Mouse (Mus musculus): ENCODE data around the gene Pigg. TPM values are rescaled to one million over a fixed set of nuclear protein-coding genes. Genes with fewer than 3 reads are reported as not detected.

Pigg gene
- total RNA-seq, 1 experiment from 2014 or later, result 8.8 TPM

DNA sequence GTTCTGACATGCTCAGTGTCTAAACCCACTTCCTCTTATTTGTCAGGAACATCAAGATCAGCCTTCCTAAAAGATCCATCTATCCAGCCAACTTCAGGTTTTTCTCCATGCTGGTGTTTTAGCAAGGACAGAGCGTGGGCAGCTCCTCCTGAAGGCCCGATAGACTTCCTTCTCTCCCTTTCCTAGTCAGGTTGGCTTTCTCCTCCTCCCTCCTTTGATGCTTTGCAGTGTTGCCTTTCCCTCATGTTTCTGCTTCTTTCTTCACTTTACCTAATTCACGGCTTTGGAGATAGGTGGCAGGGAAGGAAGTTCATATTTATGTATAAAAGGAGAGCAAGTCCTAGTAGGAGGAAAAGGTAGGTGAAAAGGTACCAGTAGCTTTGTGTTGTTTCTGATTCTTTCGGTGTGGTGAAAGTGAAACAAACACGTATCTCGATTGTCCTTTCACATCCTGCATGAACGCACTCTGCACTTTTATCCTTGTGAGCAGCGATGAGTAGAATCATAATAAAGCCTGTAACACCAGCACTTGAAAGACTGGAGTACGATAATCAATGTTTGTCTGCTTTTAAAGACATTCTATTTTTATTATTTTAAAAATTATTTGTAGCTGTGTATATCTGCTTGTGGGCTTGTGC is 37.2 kb downstream of the Pigg start:
- no peak for ATAC-seq (replicated peaks; ENCODE audit: low read depth, poor library complexity, severe bottlenecking)

DNA sequence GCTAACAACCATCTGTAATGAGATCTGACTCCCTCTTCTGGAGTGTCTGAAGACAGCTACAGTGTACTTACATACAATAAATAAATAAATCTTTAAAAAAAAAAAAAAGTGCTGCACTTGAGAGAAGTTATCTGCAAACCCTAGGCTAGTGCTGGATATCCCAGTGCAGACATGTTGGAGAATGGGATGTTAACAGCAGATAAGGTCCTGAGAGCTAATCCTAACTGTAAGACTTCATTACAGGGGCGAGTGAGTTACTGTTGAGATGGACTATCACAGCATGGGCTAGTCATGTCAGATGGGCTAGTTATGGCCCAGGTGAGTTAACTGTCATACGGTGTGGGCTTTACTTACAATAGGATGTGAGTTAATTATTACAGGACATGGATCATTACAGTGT is 41.6 kb downstream of the Pigg start:
- no peak for ATAC-seq (replicated peaks; ENCODE audit: low read depth, poor library complexity, severe bottlenecking)

DNA sequence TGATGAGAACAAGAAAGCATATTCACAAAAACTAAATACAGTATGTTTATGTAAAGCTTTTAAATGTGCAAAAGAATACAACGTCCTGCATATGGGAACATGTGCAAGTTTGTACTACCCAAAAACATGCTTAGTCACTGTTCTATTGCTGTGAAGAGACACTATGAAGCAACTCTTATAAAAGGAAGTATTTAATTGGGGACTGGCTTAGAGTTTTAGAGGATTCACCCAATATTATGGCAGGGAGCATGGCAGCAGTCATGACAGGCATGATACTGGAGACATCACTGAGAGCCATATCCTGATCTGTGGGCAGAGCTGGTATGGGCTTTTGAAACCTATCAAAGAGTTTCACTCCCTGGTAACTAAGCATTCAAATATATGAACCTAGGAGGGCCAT is 45.5 kb downstream of the Pigg start:
- peak; percentile 30; the same call in 1 of the 2 replicates for ATAC-seq (replicated peaks; ENCODE audit: low read depth, poor library complexity, severe bottlenecking)

DNA sequence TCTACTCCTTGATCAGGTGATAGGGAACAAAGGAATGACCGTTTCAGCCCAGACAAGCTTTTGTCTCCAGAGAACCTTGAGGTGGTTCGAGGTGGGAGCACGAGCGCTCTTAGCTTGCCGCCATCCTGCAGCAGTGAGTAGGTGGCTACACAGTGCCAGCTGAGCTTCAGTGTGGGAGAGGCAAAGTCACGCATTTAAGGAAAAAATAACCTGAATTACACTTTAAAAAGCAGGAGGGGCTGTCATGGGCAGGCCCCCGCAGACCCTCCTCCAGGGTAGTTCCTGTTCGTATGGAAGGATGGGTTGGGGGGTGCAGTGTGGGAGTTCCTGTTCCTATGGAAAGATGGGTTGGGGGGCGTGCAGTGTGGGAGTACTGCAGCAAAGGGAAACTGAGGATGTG is 47.1 kb downstream of the Pigg start:
- no peak for ATAC-seq (replicated peaks; ENCODE audit: low read depth, poor library complexity, severe bottlenecking)

DNA sequence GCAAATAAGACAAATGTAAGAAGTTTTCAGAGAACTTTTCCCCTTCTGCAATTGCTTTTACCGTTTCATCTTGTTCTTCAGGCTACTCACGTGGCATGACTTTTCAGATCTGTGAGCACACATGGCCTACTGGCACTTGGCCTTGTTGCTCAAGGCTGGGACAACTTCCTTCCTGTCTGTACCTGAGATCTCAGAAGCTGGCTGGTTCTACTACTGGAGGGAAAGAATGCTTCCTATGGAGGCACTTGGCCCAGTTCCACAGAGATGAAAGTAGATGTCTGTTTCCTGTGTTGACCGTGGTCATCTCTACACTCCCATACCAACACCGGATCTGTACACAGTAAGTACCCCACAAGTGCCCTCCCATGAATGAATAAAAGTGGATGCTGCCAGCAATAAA is 47.8 kb downstream of the Pigg start:
- ATAC-seq (replicated peaks; ENCODE audit: low read depth, poor library complexity, severe bottlenecking), result 0 out of 2 replicates have a peak, but pooled peaks have one; percentile 46

DNA sequence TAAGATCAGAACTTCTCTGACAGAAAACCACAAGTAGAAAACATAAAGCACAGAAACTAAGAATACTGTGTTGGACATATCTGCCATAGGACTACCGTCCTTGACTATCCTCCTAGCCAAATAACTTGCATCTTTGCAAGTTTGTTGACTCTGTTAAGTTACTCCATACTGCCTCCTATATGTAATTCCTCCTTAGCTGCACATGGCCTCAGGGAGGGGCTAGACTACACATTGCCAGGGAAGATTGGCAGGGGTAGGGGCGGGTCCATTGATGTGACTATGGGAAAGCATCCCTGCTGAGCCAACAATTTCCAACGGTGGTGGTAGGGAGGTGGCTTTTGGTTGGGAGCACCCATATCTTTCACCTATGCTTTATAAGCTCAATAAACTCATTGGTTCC is 49.9 kb downstream of the Pigg start:
- ATAC-seq (replicated peaks; ENCODE audit: low read depth, poor library complexity, severe bottlenecking), result peak; percentile 67

DNA sequence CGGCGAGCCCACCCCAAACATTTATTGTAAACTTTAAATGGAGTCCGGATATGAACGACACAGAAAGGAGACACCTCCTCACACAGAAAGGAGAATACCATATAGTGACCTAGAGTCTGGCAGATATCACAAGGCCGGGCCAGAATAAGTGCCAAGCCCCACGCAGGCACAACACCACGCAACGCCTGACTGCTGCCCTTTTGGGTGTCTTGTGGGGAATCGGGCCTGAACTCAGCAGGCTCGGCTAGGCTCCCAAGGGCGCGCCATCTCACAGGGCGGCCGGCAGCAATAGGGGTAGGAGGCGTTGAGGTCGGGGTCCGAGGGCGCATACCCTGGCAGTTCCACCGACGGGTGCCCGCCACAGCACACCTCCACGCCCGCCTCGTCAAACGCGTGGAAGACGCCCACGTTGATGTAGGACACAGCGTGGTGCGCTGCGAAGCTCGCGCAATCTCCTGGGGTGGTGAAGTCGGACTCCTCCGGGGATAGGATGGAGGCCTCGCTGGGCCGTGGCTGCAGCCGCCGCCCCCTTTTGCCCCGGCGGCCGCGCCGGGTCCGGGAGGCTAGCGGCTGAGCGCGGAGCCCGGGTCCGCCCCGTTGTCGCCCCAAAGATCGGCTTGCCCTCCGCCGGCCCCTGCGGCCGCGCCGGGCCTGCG is 54.0 kb downstream of the Pigg start:
- no peak; the same call in 1 of the 2 replicates for ATAC-seq (replicated peaks; ENCODE audit: low read depth, poor library complexity, severe bottlenecking)

DNA sequence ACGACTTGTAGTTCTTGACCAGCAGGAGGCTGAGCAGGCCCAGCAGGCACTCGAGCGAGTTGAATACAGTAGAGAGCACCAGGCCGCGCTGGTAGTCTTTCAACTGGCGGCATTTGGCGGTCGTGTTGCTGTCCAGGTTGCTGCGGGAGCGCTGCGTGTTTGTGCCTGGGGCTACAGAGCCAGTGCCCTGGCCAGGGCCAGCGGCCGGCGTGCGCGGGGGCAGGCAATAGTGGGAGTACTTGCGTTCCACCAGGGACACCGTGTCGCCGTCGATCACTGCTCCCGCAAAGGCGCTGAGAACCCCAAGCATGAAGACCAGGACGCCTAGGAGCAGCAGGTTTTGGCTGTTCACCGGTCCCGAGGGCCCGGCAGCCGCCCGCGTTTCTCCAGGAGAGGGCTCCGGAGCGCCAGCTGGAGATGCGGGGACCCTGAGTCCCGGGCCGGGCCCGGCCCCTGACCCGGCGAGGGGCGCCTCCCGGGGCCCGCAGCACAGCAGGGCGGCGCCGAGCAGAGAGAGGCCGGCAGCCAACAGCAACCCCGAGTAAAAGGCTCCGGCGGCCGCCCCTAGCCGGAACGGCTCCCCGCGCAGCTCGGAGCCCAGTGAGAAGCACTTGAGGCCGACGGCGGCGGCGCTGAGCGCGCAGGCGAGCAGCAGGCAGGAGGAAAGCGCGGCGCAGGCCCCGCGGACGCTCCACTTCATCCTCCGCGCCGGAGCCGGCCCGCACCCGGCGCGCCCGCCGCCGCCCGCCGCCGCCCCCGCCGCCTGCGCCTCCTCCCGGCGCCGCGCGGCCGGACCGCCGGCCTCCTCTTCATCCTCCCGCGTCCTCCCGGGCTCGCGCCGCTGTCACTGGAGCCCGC is 54.8 kb downstream of the Pigg start:
- ATAC-seq (replicated peaks; ENCODE audit: low read depth, poor library complexity, severe bottlenecking), result peak; percentile 6; the same call in 1 of the 2 replicates

DNA sequence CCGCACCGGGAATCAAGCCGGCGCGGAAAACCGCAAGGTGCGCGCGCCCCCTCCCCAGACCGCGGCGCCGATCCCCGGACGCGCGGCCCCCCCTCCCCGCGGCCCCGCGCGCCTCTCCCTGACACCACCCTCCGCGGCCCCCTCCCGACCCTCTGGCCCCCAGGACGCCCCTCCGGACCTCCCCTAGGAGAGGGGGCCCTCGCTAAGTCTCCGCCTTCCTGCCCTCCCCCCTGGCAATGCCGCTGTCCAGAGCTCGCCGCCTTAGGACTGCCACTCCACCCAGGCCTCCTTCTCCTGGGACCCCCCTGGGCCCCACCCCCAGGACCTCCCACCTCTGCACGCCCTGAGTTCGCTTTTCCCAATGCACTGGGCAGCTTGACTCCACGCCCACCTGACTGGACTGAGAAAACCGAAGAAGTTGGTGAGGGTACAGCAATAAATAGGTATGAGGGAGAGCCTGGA is 55.5 kb downstream of the Pigg start, which contains the start of gene Gm42517:
TSS of gene Gm42517 (minus strand) at position 52 of the 462 bp plus-strand sequence.
- ATAC-seq (replicated peaks; ENCODE audit: low read depth, poor library complexity, severe bottlenecking), result 0 out of 2 replicates have a peak, but pooled peaks have one; percentile 16

DNA sequence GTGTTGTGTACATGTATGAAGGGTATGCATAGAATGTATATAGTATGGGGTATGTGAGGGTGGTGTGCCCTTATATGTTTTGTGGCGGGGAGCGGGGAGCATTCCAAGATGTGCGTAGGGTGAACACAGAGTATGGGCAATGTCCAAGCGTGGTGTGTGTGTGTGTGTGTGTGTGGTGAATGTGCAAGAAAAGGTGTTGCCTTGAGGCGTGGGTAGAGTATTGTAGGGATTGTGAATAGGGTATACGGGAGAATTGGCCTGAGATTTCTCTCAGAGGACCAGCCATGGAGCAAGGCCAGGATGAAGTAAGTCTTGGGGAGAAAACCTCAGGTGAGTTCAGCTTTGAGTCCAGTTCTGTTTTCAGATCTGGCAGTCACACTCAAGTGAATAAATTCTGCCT is 56.0 kb downstream of the Pigg start:
- no peak; the same call in 1 of the 2 replicates for ATAC-seq (replicated peaks; ENCODE audit: low read depth, poor library complexity, severe bottlenecking)

DNA sequence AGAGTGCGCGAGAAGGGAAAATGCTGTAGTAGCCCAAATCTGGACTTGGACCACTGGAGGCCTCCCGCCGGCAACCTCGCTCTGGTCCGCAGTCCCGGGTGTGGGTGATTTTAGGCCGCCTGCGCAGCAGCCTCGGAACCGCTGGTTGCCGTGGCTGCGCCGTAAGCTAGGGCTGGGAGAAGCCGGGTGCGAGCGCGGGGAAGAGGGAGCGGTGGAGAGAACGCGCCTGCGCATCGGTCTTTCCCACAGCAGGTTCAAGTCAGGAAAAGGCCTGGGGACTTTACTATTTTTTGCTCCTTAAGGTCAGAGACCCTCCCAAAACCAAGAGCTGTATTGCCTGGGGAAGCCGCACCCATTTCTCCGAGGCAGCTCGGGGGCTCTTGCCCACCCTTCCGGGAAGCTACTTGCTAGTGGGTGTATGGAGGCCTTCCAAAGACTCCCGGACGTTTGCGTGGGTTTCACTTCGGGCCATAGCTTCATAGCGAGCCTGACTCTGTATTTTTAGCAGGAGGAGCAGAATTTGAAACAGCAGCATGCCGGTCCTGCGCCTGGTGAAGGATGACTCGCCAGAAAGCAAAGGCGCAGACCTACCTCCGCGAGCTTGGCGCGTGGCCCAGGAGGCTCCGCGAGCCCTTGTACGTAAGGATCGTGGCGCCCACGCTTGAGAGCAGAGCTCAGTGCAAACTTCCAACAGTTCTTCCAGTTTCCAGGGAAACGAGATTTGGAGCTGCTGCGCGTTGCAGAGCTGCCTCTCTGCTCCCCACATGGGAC is 56.6 kb downstream of the Pigg start:
- peak; percentile 42 for ATAC-seq (replicated peaks; ENCODE audit: low read depth, poor library complexity, severe bottlenecking)

DNA sequence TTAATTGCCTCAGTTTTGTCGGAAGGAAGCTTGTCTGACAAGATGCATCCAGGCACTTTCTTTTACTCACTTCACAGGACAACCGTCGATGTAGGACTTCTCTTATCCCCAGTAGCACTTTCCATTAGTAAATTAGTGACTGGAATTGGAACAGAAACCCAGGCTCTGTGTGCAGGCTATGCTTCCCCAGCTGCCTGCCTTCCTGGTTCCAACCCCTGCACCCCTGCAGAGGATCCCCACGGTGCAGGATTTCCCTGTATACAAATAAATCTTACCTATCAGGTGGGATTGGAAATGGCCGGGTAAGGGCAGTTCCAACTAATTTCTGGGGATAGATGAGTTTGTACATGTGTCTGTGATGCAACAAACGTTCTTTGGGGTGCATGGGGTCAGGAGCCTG is 57.6 kb downstream of the Pigg start:
- no peak for ATAC-seq (replicated peaks; ENCODE audit: low read depth, poor library complexity, severe bottlenecking)

DNA sequence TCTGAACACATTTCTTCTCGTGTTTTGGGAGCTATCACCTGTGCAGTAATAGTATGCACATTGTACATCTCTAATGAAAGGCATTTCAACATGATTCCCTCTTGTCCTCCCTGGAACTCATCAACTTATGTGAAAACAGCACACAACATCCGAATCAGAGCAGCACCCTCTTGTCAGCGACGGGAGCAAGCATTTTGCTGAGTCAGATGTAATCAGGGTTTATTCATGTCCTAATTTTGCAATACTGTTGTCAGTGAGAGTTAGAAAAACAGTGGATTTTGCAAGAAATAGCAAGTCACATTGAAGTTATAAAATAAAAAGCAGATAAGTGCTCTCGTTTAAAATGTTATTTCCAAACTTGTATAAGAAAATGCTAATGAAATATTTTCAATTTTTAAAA is 61.7 kb downstream of the Pigg start:
- no peak for ATAC-seq (replicated peaks; ENCODE audit: low read depth, poor library complexity, severe bottlenecking)

DNA sequence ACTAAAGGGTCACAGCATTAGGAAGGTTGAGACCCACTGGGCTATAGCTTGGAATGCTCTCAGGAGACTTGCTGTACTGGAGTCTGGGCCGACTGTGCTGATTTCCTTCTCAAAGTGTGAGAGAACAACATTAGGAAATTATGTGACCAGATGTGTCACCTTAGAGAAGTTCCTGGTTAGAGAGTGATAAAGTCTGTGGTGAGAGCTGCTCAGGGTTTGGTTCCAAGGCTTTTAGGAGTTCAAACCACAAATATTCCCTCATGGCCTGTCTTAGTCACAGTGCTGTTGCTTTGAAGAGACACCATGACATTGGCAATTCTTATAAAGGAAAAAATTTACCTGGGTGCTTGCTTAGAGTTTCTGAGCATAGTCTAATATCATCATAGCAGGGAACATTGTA is 63.6 kb downstream of the Pigg start:
- ATAC-seq (replicated peaks; ENCODE audit: low read depth, poor library complexity, severe bottlenecking), result peak; percentile 87

DNA sequence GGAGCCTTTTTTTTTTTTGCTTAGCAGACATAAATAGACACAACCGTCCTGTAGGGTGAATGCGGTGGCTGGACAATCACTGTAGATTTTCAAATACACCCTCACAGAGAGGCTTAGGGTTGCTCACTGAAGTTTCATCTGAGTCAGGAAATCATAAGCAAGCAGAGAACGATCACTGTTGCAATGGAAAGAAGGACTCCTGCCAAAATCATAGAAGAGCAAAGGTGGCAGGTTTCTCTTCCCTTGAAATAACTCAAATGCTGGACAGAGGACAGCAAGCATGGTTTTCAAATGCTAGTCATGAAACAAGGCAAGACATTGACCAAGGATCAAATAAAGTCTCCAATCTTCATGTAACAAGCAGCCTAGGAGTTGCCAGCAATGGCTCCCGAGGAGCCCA is 65.9 kb downstream of the Pigg start:
- no peak for ATAC-seq (replicated peaks; ENCODE audit: low read depth, poor library complexity, severe bottlenecking)

DNA sequence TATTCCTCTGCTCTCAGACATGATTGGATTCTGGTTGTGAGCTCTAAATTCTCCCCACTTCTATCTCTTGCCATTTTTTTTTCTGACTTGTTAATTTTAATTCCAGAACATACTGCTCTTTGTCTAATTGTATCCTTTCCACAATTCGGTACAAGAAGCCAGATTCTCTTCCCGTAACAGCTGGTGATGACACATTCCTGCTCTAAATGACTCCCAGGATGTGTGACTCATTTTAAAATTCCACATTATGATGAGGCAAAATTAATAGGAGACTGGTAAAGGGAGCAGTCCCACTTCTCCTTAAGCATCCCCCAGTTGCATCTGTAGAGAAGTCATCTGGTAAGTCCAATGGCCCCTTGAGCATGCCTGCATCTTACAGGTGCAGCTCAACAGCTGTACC is 73.2 kb downstream of the Pigg start:
- no peak for ATAC-seq (replicated peaks; ENCODE audit: low read depth, poor library complexity, severe bottlenecking)

DNA sequence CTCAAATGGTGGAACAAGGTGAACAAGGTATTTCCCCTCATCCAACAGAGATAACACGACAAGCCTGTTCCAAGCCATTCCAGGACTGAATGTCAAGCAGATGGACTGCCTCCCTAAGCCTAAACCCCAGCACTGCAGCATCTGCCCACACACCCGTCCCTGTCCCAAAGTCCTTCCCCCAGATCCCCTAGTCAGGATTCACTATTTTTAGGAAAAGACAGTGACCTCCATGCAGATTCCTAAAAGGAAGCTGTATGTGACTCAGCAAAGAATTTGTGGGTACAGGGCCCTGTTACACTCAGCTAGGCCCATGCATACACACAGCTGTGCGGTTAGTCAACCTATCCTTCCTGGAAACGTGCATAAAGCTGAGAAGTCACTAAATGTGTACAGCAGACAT is 74.0 kb downstream of the Pigg start:
- ATAC-seq (replicated peaks; ENCODE audit: low read depth, poor library complexity, severe bottlenecking), result no peak

DNA sequence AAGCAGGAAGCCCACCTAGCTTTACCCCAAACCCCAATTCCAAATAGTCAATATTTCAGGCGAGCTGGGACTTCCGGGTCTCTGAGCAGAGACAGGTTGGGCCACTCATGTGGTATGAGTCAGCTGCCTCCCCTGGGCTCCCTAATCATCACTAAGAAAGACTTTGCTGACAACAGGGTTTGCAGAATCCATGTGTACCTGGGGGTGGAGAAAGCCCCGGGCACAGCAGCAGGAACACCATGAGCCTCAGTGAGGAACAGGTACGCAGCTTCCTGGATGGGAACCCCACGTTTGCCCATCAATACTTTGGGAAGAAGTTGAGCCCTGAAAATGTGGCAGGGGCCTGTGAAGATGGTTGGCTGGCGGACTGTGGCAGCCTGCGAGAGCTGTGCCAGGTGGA is 75.8 kb downstream of the Pigg start, which contains the start of gene Pde6b:
TSS of gene Pde6b (plus strand) at position 191 of the 400 bp plus-strand sequence.
- ATAC-seq (replicated peaks; ENCODE audit: low read depth, poor library complexity, severe bottlenecking), result no peak

DNA sequence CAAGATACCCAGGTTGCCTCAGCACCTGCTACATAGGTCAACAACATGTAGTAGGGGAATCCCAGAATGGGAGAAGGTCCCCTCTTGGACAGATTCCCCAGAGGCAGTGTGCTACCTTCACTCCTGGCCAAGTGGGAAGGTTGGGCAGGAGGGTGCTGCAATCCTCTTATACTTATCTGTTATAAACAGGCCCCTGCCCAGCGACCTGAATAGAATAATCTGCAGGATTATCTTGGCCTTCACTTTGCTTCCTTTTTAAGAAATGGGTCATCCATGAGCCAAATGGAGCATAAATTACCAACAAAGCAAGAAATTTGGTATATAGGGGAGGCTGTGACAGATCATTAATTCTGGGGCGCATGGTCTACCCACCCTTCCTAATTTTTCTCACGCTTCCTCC is 77.3 kb downstream of the Pigg start:
- ATAC-seq (replicated peaks; ENCODE audit: low read depth, poor library complexity, severe bottlenecking), result no peak

Measured in common myeloid progenitor, adult 5-6 weeks (primary cell).